ENCODE assay signal across 19 mouse cellular contexts in genomic region chr1:179947653-179948052, GRCm38 (mm10).
"Had no signal": no experiment of that assay in that cellular context is flagged by ENCODE, and none has a peak within 500 bp of the region (broad histone marks: within the 10 kb centered on the region; RNA-seq: fewer than 3 reads in every experiment).

No protein-coding gene starts in this region.

- H3K4me1 ChIP-seq: intestine, embryonic 15.5 days; limb, embryonic 12.5 days; liver, embryonic 13.5 days; midbrain, embryonic 15.5 days; stomach, embryonic 15.5 days had no signal

- H3K9me3 ChIP-seq: intestine, embryonic 15.5 days; limb, embryonic 12.5 days; limb, embryonic 15.5 days; liver, embryonic 13.5 days; midbrain, embryonic 12.5 days; midbrain, embryonic 15.5 days; neural tube, embryonic 13.5 days; stomach, embryonic 15.5 days had no signal

- H3K27ac ChIP-seq: intestine, embryonic 15.5 days; kidney, postnatal 0 days; limb, embryonic 12.5 days; limb, embryonic 15.5 days; liver, embryonic 13.5 days; macrophage; midbrain, embryonic 12.5 days; midbrain, embryonic 15.5 days; neural tube, embryonic 13.5 days; stomach, embryonic 15.5 days had no signal

- H3K9ac ChIP-seq: intestine, embryonic 15.5 days; limb, embryonic 12.5 days; limb, embryonic 15.5 days; liver, embryonic 13.5 days; lung, embryonic 14.5 days; midbrain, embryonic 12.5 days; midbrain, embryonic 15.5 days; neural tube, embryonic 13.5 days; stomach, embryonic 15.5 days had no signal

- H3K4me3 ChIP-seq: intestine, embryonic 15.5 days; limb, embryonic 12.5 days; limb, embryonic 15.5 days; liver, embryonic 13.5 days; midbrain, embryonic 12.5 days; midbrain, embryonic 15.5 days; myocyte; neural tube, embryonic 13.5 days; stomach, embryonic 15.5 days had no signal

- H3K36me3 ChIP-seq: intestine, embryonic 15.5 days; limb, embryonic 12.5 days; limb, embryonic 15.5 days; liver, embryonic 13.5 days; midbrain, embryonic 12.5 days; midbrain, embryonic 15.5 days; neural tube, embryonic 13.5 days; stomach, embryonic 15.5 days had no signal

- DNase-seq: left cerebral cortex, postnatal 4 days; liver, embryonic 13.5 days; lung, embryonic 14.5 days; retina, postnatal 1 day; right cerebral cortex, postnatal 25 days; spleen, adult 18-20 months; thymus, postnatal 25 days had no signal

- H3K4me2 ChIP-seq: intestine, embryonic 15.5 days; limb, embryonic 12.5 days; limb, embryonic 15.5 days; liver, embryonic 13.5 days; lung, embryonic 14.5 days; midbrain, embryonic 12.5 days; midbrain, embryonic 15.5 days; neural tube, embryonic 13.5 days; stomach, embryonic 15.5 days had no signal

- ATAC-seq: hindbrain, embryonic 16.5 days; intestine, embryonic 15.5 days; lung, postnatal 0 days; midbrain, embryonic 15.5 days had no signal

- H3K27me3 ChIP-seq: intestine, embryonic 15.5 days; limb, embryonic 12.5 days; limb, embryonic 15.5 days; liver, embryonic 13.5 days; midbrain, embryonic 12.5 days; midbrain, embryonic 15.5 days; neural tube, embryonic 13.5 days; stomach, embryonic 15.5 days had no signal
